Mouse (Mus musculus) monocyte, adult 5-6 weeks (primary cell): ENCODE data around the gene Tet3. TPM values are rescaled to one million over a fixed set of nuclear protein-coding genes. Genes with fewer than 3 reads are reported as not detected.
A peak's percentile ranks its signal among the peaks of the same experiment; 100 is the strongest.

ENCODE experiments used
- ATAC-seq: fragments of 153-309, 156-312 bp; replicated peaks from 2 replicates; pipeline ENCODE4 v1.8.0; 2017; ENCODE audit warnings: mild to moderate bottlenecking; ENCODE audit not compliant: low TSS enrichment, insufficient number of reproducible peaks, severe bottlenecking, poor library complexity, low FRiP score
- total RNA-seq: library from RNA; stranded (forward); fragments of 200-1000, 200-491, 200-594 nt; gene quantifications from 3 replicates; pipeline ENCODE4 v1.2.3, GENCODE M21; 2017

Tet3 gene
- 11.6 to 26.4 TPM (median 11.9 TPM) in 3 replicates for total RNA-seq

- no peak for ATAC-seq
These were observed at the start of gene Tet3 for GRCm38 (mm10) chr6:83459034-83459644. Gene Tet3, minus strand, starts transcription at chr6:83459084.

- no peak for ATAC-seq
These were observed 48.3 kb upstream of the Tet3 start for GRCm38 (mm10) chr6:83507168-83507546.

- ATAC-seq = peak; percentile 96
These were observed 47.6 kb upstream of the Tet3 start, which contains the start of gene Dguok for GRCm38 (mm10) chr6:83506258-83507167. Gene Dguok, minus strand, starts transcription at chr6:83506969.

GRCm38 (mm10) chr6:83505554-83505953 is 46.7 kb upstream of the Tet3 start:
- ATAC-seq = no peak

GRCm38 (mm10) chr6:83503361-83503760 is 44.5 kb upstream of the Tet3 start:
- no peak for ATAC-seq

- no peak for ATAC-seq
These were observed 43.8 kb upstream of the Tet3 start for GRCm38 (mm10) chr6:83502656-83503055.

- ATAC-seq = no peak
These were observed 42.8 kb upstream of the Tet3 start for GRCm38 (mm10) chr6:83501524-83502310.

GRCm38 (mm10) chr6:83500462-83500861 is 41.6 kb upstream of the Tet3 start:
- no peak for ATAC-seq

- no peak for ATAC-seq
These were observed 40.2 kb upstream of the Tet3 start for GRCm38 (mm10) chr6:83499078-83499477.

- no peak for ATAC-seq
These were observed 38.1 kb upstream of the Tet3 start for GRCm38 (mm10) chr6:83496753-83497710.

GRCm38 (mm10) chr6:83496009-83496752 is 37.3 kb upstream of the Tet3 start:
- ATAC-seq = no peak

GRCm38 (mm10) chr6:83490622-83491021 is 31.7 kb upstream of the Tet3 start:
- ATAC-seq = no peak

- ATAC-seq = no peak
These were observed 29.3 kb upstream of the Tet3 start for GRCm38 (mm10) chr6:83488200-83488599.

GRCm38 (mm10) chr6:83487298-83487697 is 28.4 kb upstream of the Tet3 start:
- ATAC-seq = no peak

- ATAC-seq = no peak
These were observed 27.0 kb upstream of the Tet3 start for GRCm38 (mm10) chr6:83485854-83486253.

GRCm38 (mm10) chr6:83483776-83484175 is 24.9 kb upstream of the Tet3 start:
- no peak for ATAC-seq

GRCm38 (mm10) chr6:83482418-83483085 is 23.7 kb upstream of the Tet3 start:
- ATAC-seq = peak; percentile 86
